Mouse (Mus musculus) forebrain, embryonic 12.5 days (tissue): ENCODE results near the gene Bcl2l1. TPM values are rescaled to one million over a fixed set of nuclear protein-coding genes. Genes with fewer than 3 reads are reported as not detected.

Experiments
- ATAC-seq: fragments of 200-750 bp; cut with Nextera tagmentation; 2 replicates; pipeline ENCODE4 v1.8.0; 2017; ENCODE audit warnings: moderate TSS enrichment; ENCODE audit not compliant: low FRiP score
- H3K27ac ChIP-seq: fragments of 300-500 bp; sonication (generic); 2 replicates; pipeline ENCODE4 v1.5.1; 2016; ENCODE audit warnings: mild to moderate bottlenecking
- H3K27me3 ChIP-seq: fragments of 300-500 bp; sonication (generic); 2 replicates; pipeline ENCODE4 v1.6.1; 2016; ENCODE audit warnings: mild to moderate bottlenecking
- H3K36me3 ChIP-seq: fragments of 300-500 bp; sonication (generic); replicated peaks from 2 replicates; pipeline ENCODE4 v1.6.1; 2016; ENCODE audit warnings: mild to moderate bottlenecking
- H3K4me1 ChIP-seq: fragments of 300-500 bp; sonication (generic); 2 replicates; pipeline ENCODE4 v1.6.1; 2016
- H3K4me2 ChIP-seq: fragments of 300-500 bp; sonication (generic); 2 replicates; pipeline ENCODE4 v1.6.1; 2016; ENCODE audit warnings: mild to moderate bottlenecking, moderate library complexity
- H3K4me3 ChIP-seq: fragments of 300-500 bp; sonication (generic); replicated peaks from 2 replicates; pipeline ENCODE4 v1.5.1; 2016; ENCODE audit warnings: mild to moderate bottlenecking
- H3K9ac ChIP-seq: fragments of 300-500 bp; sonication (generic); 2 replicates; pipeline ENCODE4 v1.6.1; 2016; ENCODE audit warnings: mild to moderate bottlenecking
- H3K9me3 ChIP-seq: fragments of 300-500 bp; sonication (generic); 2 replicates; pipeline ENCODE4 v1.6.1; 2016
- WGBS: fragments of 180-500 bp; shearing (Covaris S2); methylation state at CpG from one replicate; pipeline ENCODE4 v1.1.7; 2016; 5-methylcytosine and 5-hydroxymethylcytosine counted together
- polyA plus RNA-seq: library from polyadenylated mRNA; unstranded; fragments of >200 nt; fragmentation: Nextera tagmentation; extraction: Ambion mirVana; gene quantifications from 2 replicates; pipeline ENCODE4 v1.2.1, GENCODE M21; 2016

The Bcl2l1 gene
- polyA plus RNA-seq, 1 experiment from 2014 or later: 159 TPM

DNA sequence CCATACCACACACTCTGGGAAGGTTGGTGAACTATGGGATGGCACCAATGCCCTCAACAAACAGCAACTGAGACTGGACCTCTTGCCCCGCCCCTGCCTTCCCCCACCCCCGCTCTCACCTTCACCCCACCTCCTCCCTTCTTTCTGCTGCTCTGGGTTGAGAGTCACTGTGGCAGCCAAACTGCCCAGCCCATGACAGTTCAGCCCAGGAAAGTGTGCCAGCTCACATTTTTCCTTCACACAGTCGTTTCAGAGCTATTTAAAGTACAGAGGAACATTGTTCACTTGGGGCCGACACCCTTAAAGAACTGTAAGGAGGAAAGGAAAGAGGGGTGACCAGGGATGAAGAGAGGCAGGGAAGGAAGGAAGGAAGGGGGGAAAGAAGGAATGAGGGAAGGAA lies 73.2 kb downstream of the Bcl2l1 start:
- H3K27me3 ChIP-seq: peaks cover 26% of the 10 kb centered on the region
- H3K36me3 ChIP-seq: no peaks in the 10 kb centered on the region
- H3K9me3 ChIP-seq: no peaks in the 10 kb centered on the region
- H3K4me1 ChIP-seq: peaks cover 17% of the 10 kb centered on the region
- WGBS: 68% methylated on average over 4 of the region's 4 CpGs
- no peak overlapping the region for H3K9ac ChIP-seq
- H3K4me2 ChIP-seq: no peak overlapping the region
- H3K27ac ChIP-seq: no peak overlapping the region
- no peak overlapping the region for H3K4me3 ChIP-seq
- ATAC-seq: no peak

DNA sequence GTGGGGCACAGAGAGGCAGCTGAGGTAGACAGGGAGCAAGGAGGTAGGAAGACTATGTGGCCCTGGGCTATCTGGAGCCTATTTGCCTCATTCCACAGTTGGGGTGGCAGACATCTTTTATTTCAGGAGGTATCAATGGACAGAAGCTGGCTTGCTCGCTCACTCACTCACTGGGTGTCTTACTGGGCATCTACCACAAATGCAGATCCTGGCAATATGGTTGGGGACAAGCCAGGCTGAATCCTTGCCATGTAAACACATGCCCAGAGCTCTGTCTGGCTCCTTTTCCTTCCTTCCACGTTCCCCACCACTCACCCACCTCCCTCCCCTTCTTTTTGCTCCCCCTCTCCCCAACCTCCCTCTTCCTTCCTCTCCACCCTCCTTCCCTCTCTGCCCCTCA lies 74.0 kb downstream of the Bcl2l1 start:
- Histone ChIP-seq H3K27me3 (peaks cover 33% of the 10 kb centered on the region), H3K4me2 (no peak overlapping the region), H3K27ac (no peak overlapping the region), H3K9ac (no peak overlapping the region), H3K36me3 (no peaks in the 10 kb centered on the region), H3K4me1 (peaks cover 17% of the 10 kb centered on the region), H3K9me3 (no peaks in the 10 kb centered on the region), H3K4me3 (no peak overlapping the region)
- ATAC-seq: no peak
- WGBS: 60% methylated on average over 2 of the region's 2 CpGs

DNA sequence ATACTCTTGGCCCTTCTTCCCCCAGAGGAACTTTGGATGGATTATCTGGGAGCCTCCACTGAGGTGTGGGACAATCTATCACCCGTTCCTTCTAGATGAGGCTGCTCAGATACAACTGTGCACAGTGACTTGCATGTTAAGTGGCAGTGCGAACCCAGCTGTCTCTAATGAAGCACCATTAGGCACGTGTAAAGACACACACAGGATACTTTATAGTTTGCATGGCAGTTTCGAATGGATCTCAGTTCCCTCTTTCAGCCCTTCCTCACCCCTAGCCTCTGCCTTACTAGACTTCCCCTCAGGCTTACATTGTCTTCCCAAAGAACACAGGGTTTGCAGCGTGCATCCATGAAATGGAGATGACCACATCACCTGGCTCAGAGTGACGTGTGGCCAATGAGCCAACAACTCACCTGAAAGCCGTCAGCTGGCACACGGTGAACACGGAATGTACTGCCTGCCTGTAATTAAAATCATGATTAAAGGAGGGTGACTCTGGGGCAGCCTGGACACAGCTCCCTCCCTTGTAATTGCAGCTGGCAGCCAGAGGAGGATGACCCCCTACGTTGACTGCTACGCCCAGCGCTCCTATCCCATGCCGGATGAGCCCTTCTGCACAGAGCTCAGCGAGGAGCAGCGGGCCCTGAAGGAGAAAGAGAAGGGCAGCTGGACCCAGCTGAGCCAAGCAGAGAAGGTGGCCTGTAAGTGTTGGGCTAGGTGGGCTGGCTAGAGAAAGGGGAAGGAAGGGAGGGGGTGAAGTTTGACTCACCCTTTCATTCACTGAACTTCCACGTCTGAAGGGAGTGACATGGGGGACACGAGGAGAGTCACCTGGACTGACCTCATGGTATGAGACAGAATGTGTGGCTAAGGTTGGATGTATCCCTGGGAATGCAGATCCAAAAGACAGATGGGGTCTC lies 74.8 kb downstream of the Bcl2l1 start:
- Histone ChIP-seq H3K4me2 (no peak overlapping the region), H3K9me3 (no peaks in the 10 kb centered on the region), H3K27me3 (peaks cover 33% of the 10 kb centered on the region), H3K4me3 (no peak overlapping the region), H3K9ac (no peak overlapping the region), H3K36me3 (no peaks in the 10 kb centered on the region), H3K4me1 (peaks cover 17% of the 10 kb centered on the region), H3K27ac (no peak overlapping the region)
- WGBS: 70% methylated on average over 17 of the region's 17 CpGs
- no peak for ATAC-seq

DNA sequence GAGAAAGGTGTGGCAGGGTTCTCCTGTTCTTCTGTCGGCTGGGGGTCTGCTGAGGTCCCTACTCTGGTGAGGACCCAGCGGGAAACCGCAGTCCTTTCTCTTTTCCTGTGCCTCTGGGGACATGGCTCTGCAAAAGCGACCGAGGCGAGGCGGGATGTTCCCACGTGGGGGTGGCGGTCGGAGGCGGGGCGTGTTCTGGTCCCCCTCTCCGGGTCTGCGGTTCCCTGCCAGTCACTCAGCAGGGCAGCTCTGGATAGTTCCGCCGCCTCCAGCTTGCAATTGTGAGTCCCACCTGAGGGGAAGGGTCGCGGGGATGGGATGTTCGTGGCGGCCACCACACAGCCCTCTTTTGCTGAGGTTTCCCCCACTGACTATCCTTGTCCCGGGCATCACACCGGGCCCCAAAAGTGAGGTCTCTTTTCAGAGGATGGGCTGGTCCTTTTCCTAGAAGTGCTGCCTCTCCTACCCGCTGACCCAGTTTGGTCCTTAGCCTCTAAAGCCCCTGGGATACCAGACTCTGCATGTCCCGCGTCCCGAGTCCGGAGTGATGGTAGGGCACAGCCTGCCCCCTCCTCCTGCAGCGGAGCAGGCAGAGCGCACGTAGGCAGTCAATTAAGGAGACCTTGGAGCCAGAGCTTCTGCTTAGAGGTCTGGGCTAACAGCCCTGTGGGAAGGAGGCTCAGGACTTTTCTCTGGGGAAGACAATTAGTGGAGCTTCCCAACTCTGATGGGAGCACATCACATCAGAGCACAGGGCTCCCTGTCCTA lies 77.4 kb downstream of the Bcl2l1 start, which contains the start of gene Cox4i2:
Cox4i2 (plus strand) TSS at position 230 of the 768 bp plus-strand sequence.
- Histone ChIP-seq H3K9me3 (no peaks in the 10 kb centered on the region), H3K4me3 (peak within 1 kb of the TSS; percentile 14), H3K9ac (peak within 1 kb of the TSS; percentile 41; the same call in 1 of the 2 replicates), H3K4me1 (peaks cover 17% of the 10 kb centered on the region), H3K36me3 (no peaks in the 10 kb centered on the region), H3K4me2 (peak within 1 kb of the TSS; percentile 44), H3K27ac (no peak within 1 kb of the TSS), H3K27me3 (peaks cover 39% of the 10 kb centered on the region)
- WGBS: 2% methylated on average over 30 of the region's 30 CpGs
- ATAC-seq: peak; percentile 44; the same call in 1 of the 2 replicates

DNA sequence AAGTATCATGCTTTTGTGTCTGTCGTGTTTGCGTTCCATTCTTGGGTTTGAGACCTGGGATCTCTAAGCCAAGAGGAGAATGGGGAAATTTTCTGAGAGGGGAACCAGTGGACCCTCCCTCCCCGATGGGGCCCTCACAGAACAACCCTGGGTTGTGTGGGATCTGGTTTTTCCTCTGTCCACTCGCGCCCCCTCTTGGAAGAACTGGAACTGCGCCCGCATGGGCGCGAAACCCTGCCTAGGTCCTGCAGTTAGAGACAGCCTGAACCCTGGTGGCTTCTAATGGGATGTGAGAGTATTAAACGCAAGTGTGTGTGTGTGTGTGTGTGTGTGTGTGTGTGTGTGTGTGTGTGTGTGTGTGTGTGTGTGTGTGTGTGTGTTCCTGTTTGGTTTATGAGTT lies 89.1 kb downstream of the Bcl2l1 start:
- H3K4me2 ChIP-seq: no peak overlapping the region
- no peaks in the 10 kb centered on the region for H3K36me3 ChIP-seq
- H3K4me3 ChIP-seq: no peak overlapping the region
- H3K9me3 ChIP-seq: no peaks in the 10 kb centered on the region
- 0 out of 2 replicates have a peak overlapping the region, but pooled peaks have one; percentile 1 for H3K27ac ChIP-seq
- H3K4me1 ChIP-seq: peaks cover 35% of the 10 kb centered on the region
- ATAC-seq: peak; percentile 74
- H3K27me3 ChIP-seq: peaks cover 26% of the 10 kb centered on the region
- H3K9ac ChIP-seq: no peak overlapping the region
- WGBS: 21% methylated on average over 10 of the region's 10 CpGs

DNA sequence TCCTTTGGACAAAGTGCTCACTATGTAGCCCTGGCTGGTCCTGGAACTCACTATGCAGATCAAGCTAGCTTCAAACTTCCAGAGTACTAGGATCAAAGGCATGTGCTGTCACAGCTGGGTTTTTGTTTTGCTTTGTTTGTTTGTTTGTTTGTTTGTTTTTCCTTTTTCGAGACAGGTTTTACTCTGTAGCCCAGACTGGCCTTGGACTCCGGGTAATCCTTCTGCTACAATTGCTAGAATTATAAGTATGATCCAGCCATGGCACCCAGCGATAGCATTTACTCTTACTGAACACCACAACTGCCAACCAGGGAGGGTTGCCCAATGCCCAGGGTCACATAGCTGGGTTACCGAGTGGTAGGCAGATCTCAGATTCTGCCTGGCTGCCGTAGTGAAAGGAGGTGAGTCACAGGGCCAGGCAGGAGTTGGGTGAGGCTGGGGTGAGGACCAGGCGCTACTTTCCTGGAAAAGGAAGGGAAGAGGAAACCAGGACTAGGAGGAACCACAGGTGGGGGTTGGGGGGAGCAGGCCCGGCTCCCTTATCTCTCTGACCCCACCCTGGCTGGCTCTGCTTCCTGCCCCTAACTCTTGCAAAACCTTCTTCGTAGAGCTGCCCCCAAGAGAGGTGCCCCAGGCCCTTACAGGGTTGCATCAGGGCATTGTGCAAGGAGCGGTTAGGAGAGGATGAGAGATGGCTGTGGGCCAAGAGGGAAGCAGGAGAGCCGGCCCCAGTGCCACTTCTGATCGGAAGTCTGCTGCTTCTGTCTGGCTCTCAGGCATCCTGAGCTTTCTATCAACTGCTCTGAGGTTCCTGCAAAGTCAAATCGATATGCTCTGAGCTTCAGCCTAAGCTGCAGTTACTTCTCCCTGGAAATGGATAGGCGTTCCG lies 90.1 kb downstream of the Bcl2l1 start:
- ATAC-seq: no peak
- Histone ChIP-seq H3K27ac (peak overlapping the region; percentile 63; the same call in 1 of the 2 replicates), H3K27me3 (peaks cover 27% of the 10 kb centered on the region), H3K4me3 (no peak overlapping the region), H3K9ac (0 out of 2 replicates have a peak overlapping the region, but pooled peaks have one; percentile 7), H3K36me3 (no peaks in the 10 kb centered on the region), H3K4me1 (peaks cover 45% of the 10 kb centered on the region), H3K9me3 (no peaks in the 10 kb centered on the region), H3K4me2 (peak overlapping the region; percentile 15; the same call in 1 of the 2 replicates)
- 57% methylated on average over 14 of the region's 14 CpGs for WGBS

DNA sequence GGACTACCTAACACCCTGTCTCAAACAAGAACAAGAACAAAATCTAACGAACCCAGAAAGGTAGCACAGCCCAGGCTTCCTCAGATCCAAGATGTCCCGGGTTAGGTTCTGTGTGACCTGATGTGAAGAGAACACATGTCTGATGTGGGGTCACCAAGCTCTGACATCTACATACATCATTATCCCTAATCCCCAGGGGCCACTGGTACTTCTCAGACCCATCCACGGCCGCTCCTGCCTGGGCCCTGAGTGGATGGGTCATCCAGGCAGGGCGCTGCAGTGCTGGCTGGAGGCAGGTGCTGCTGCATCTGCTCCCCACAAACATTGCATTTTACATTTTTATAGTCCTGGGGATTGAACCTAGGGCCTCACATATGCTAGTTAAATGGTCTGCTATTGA lies 91.0 kb downstream of the Bcl2l1 start:
- Histone ChIP-seq H3K9me3 (no peaks in the 10 kb centered on the region), H3K36me3 (no peaks in the 10 kb centered on the region), H3K9ac (0 out of 2 replicates have a peak overlapping the region, but pooled peaks have one; percentile 29), H3K4me3 (no peak overlapping the region), H3K27me3 (peaks cover 27% of the 10 kb centered on the region), H3K27ac (no peak overlapping the region), H3K4me2 (no peak overlapping the region), H3K4me1 (peaks cover 54% of the 10 kb centered on the region)
- no peak for ATAC-seq
- 74% methylated on average over 5 of the region's 5 CpGs for whole genome bisulfite sequencing

DNA sequence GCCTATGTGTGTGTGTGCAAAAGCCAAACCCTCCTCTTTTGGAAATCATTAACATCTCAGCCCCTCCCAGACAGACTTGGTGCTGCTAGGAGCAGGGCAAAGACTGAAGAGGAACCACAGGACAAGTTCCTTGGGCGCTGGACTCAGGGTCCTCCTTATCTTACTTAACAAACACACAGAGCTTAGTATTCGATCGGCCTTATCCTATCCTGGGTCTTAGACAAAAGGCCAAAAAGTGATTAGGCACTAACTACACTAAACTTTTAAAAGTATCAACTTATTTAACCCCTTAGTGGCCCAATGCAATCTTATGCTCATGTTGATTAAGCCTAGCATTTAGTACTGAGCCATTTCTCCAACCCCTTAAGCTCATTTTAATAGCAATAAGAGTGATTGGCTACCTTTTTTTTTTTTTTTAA lies 91.7 kb downstream of the Bcl2l1 start:
- H3K4me1 ChIP-seq: peaks cover 58% of the 10 kb centered on the region
- H3K9me3 ChIP-seq: no peaks in the 10 kb centered on the region
- peaks cover 27% of the 10 kb centered on the region for H3K27me3 ChIP-seq
- ATAC-seq: no peak
- no peak overlapping the region for H3K9ac ChIP-seq
- 0 out of 2 replicates have a peak overlapping the region, but pooled peaks have one; percentile 59 for H3K27ac ChIP-seq
- H3K4me2 ChIP-seq: peak overlapping the region; percentile 77
- H3K36me3 ChIP-seq: no peaks in the 10 kb centered on the region
- no peak overlapping the region for H3K4me3 ChIP-seq
- 23% methylated on average over 3 of the region's 3 CpGs for WGBS

DNA sequence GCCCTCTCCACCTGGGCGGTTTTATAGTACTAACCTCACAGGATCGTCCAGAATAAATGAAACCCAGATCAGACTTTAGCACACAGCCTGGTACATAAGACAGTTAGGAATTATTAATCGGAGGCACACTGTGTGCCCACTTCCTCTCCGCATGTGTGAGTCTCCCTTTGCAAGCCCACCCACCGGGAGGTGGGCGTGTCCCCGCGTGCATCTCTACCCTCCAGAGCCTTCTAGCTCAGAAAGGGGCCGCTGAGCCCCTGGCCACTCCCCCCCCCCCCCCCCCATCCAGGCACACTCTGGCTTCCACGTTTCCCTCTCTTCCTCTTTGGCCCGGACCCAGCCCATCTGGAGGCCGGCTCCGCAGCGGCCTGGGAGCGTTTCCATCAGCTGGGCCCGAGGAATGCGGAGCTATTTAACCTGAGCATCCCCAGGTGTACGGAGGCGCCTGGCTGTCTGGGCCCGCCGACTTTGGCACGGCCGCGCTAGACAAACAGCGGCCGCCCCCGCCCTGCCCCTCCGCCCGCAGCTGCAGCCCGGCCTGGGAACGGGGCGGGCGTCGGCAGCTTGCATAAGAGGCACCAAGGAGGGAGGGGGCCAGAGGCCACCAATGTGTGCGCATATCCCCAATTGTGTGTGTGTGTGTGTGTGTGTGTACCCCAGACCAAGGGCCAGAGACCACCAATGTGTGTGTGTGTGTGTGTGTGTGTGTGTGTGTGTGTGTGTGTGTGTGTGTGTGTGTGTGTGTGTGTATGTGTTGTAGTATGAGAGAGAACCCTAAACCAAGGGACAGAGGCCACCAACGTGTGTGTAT lies 92.3 kb downstream of the Bcl2l1 start:
- peak overlapping the region; percentile 59; the same call in 1 of the 2 replicates for H3K27ac ChIP-seq
- no peaks in the 10 kb centered on the region for H3K9me3 ChIP-seq
- peak; percentile 8; the same call in 1 of the 2 replicates for ATAC-seq
- peaks cover 64% of the 10 kb centered on the region for H3K4me1 ChIP-seq
- peak overlapping the region; percentile 77 for H3K4me2 ChIP-seq
- no peaks in the 10 kb centered on the region for H3K36me3 ChIP-seq
- H3K4me3 ChIP-seq: peak overlapping the region; percentile 40
- WGBS: 1% methylated on average over 28 of the region's 36 CpGs
- H3K9ac ChIP-seq: peak overlapping the region; percentile 59
- peaks cover 27% of the 10 kb centered on the region for H3K27me3 ChIP-seq

DNA sequence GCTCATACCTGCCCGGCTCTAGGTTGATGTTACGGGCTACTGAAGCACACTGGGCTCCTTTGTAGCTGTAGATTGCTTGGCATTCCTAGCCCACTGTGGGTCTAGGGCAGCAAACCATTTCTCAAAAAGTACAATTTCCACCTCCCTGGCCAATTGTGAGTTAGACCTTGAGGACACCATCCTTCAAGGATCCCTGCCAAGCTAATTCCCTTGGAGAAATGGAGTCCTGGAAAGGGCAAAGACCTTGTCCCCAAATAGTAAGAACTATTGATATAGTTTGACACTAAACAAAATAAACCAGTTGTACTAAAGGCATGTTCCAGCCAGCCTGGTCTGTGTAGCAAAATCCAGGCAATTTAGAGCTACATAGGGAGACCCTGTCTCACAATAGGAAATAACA lies 93.2 kb downstream of the Bcl2l1 start:
- Histone ChIP-seq H3K9me3 (no peaks in the 10 kb centered on the region), H3K4me1 (peaks cover 67% of the 10 kb centered on the region), H3K9ac (no peak overlapping the region), H3K36me3 (no peaks in the 10 kb centered on the region), H3K4me2 (peak overlapping the region; percentile 77), H3K27ac (peak overlapping the region; percentile 54), H3K4me3 (peak overlapping the region; percentile 52), H3K27me3 (peaks cover 27% of the 10 kb centered on the region)
- ATAC-seq: no peak
- 75% methylated on average over 2 of the region's 2 CpGs for WGBS
